Mouse (Mus musculus) MEL (cell line): ENCODE data around the gene Gm49387.

Experiments
- RAD21 ChIP-seq: IDR thresholded peaks from 2 replicates; pipeline ENCODE4 v1.6.1; 2011; ENCODE audit warnings: mild to moderate bottlenecking, low read depth, low read length, improper control_type of control experiment
- RCOR1 ChIP-seq: IDR thresholded peaks from 2 replicates; pipeline ENCODE4 v1.6.1; 2012; ENCODE audit warnings: low read depth, mild to moderate bottlenecking, inconsistent platforms, low read length, improper control_type of control experiment
- ZNF384 ChIP-seq: IDR thresholded peaks from 2 replicates; pipeline ENCODE4 v1.6.1; 2012; ENCODE audit warnings: low read depth, mild to moderate bottlenecking, inconsistent platforms, low read length, improper control_type of control experiment

- TF ChIP-seq ZNF384 (no peak), RAD21 (no peak), RCOR1 (no peak)
These were observed at the start of gene Gm49387 for GRCm38 (mm10) chr14:31640346-31640889.
